Mouse (Mus musculus): ENCODE measurements around the gene Nnmt.

DNA sequence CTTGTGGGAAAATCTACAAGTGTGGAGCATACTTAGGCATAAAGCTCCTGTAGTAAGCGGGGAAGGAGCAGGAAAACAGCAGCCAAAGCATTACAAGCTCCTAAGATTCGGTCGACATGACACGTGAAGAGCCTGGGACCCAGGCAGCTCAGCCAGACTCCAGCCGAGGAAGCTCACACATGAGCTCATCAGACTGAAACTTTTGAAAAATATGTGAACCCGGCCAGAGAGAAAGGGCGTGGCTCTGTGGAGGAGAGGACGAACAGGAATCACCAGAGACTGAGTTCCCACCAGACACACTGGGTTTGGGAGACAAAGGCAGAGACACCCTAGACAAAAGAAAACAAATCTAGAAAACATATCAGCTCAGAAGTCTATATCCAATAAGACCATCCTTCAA lies 35.9 kb upstream of the Nnmt start:
- TF ChIP-seq CTCF (IDR thresholded peaks at IDR 0.05; ENCODE audit: borderline replicate concordance, insufficient read depth, low read length) = no peak
- TF ChIP-seq POLR2A (IDR thresholded peaks at IDR 0.05; ENCODE audit: low read depth, low read length) = no peak
